Mouse (Mus musculus): ENCODE data around the gene Brd4.
A peak's percentile ranks its signal among the peaks of the same experiment; 100 is the strongest.
"Not testable (repeated sequence)": the region's sequence is repeated elsewhere in the genome, so short reads cannot be mapped to it uniquely, and the experiment has no call there.

The Brd4 gene

GRCm38 (mm10) chr17:32233174-32233573 is 51.3 kb downstream of the Brd4 start:
- DNase-seq (ENCODE audit: extremely low spot score): no peak

GRCm38 (mm10) chr17:32229256-32229655 is 55.3 kb downstream of the Brd4 start:
- DNase-seq (ENCODE audit: extremely low spot score): no peak

GRCm38 (mm10) chr17:32220873-32221272 is 63.6 kb downstream of the Brd4 start:
- no peak for DNase-seq (ENCODE audit: extremely low spot score)

- not testable (repeated sequence) for DNase-seq (ENCODE audit: extremely low spot score)
Measured at GRCm38 (mm10) chr17:32215587-32215986, 68.9 kb downstream of the Brd4 start.

- not testable (repeated sequence) for DNase-seq (ENCODE audit: extremely low spot score)
Measured at GRCm38 (mm10) chr17:32211554-32211953, 73.0 kb downstream of the Brd4 start.

GRCm38 (mm10) chr17:32209752-32210151 is 74.8 kb downstream of the Brd4 start:
- peak; percentile 40 for DNase-seq (ENCODE audit: extremely low spot score)

- no peak for DNase-seq (ENCODE audit: extremely low spot score)
Measured at GRCm38 (mm10) chr17:32209144-32209543, 75.4 kb downstream of the Brd4 start.

- DNase-seq (ENCODE audit: extremely low spot score): no peak
Measured at GRCm38 (mm10) chr17:32207586-32208245, 76.8 kb downstream of the Brd4 start.

- no peak for DNase-seq (ENCODE audit: extremely low spot score)
Measured at GRCm38 (mm10) chr17:32205345-32205744, 79.2 kb downstream of the Brd4 start.

GRCm38 (mm10) chr17:32202972-32203371 is 81.5 kb downstream of the Brd4 start:
- DNase-seq (ENCODE audit: extremely low spot score): no peak

GRCm38 (mm10) chr17:32201086-32201485 is 83.4 kb downstream of the Brd4 start:
- DNase-seq (ENCODE audit: extremely low spot score): no peak

GRCm38 (mm10) chr17:32199796-32200195 is 84.7 kb downstream of the Brd4 start:
- no peak for DNase-seq (ENCODE audit: extremely low spot score)

- DNase-seq (ENCODE audit: extremely low spot score): no peak
Measured at GRCm38 (mm10) chr17:32197156-32197555, 87.4 kb downstream of the Brd4 start.

- no peak for DNase-seq (ENCODE audit: extremely low spot score)
Measured at GRCm38 (mm10) chr17:32195725-32196124, 88.8 kb downstream of the Brd4 start.

GRCm38 (mm10) chr17:32193010-32193409 is 91.5 kb downstream of the Brd4 start:
- DNase-seq (ENCODE audit: extremely low spot score): no peak

- DNase-seq (ENCODE audit: extremely low spot score): no peak
Measured at GRCm38 (mm10) chr17:32189850-32190249, 94.7 kb downstream of the Brd4 start.

- DNase-seq (ENCODE audit: extremely low spot score): no peak
Measured at GRCm38 (mm10) chr17:32188863-32189636, 95.5 kb downstream of the Brd4 start, which contains the start of gene Ephx3. Ephx3 (minus strand) TSS chr17:32189549.

GRCm38 (mm10) chr17:32183017-32183416 is 101.5 kb downstream of the Brd4 start:
- no peak for DNase-seq (ENCODE audit: extremely low spot score)

GRCm38 (mm10) chr17:32179621-32180491 is 104.7 kb downstream of the Brd4 start:
- DNase-seq (ENCODE audit: extremely low spot score): no peak

- no peak for DNase-seq (ENCODE audit: extremely low spot score)
Measured at GRCm38 (mm10) chr17:32176919-32177318, 107.6 kb downstream of the Brd4 start.

- no peak for DNase-seq (ENCODE audit: extremely low spot score)
Measured at GRCm38 (mm10) chr17:32173166-32173565, 111.4 kb downstream of the Brd4 start.

- no peak for DNase-seq (ENCODE audit: extremely low spot score)
Measured at GRCm38 (mm10) chr17:32172485-32172884, 112.0 kb downstream of the Brd4 start.
